ENCODE assay signal across 23 mouse cellular contexts in genomic region chr1:152616777-152617057, GRCm38 (mm10).
DNase-seq lines count a peak whose midpoint lies in the region; ATAC-seq and TF ChIP-seq lines count a peak whose summit lies in the region.
"Had no signal": no experiment of that assay in that cellular context is flagged by ENCODE, and none has a peak within 500 bp of the region (broad histone marks: within the 10 kb centered on the region; RNA-seq: fewer than 3 reads in every experiment).

No protein-coding gene starts in this region.

- no peak for TF ChIP-seq CTCF in gastrocnemius, adult 2 months (IDR thresholded peaks at IDR 0.05)
- no peak for TF ChIP-seq CTCF in spleen, adult 2 months (IDR thresholded peaks at IDR 0.05; ENCODE audit: extremely low read depth, insufficient read depth, insufficient read length, insufficient replicate concordance)
- TF ChIP-seq CTCF in liver, postnatal 0 days (IDR thresholded peaks at IDR 0.05; ENCODE audit: low read depth), result no peak

- H3K9ac ChIP-seq in heart, embryonic 16.5 days (ENCODE audit: low read length), result peak overlapping the region; percentile 66
- no peak overlapping the region for H3K9ac ChIP-seq in liver, postnatal 0 days (replicated peaks)
- H3K9ac ChIP-seq: embryonic facial prominence, embryonic 15.5 days; liver, embryonic 14.5 days; midbrain, embryonic 12.5 days had no signal

- no peak for TF ChIP-seq EP300 in liver, postnatal 0 days (IDR thresholded peaks at IDR 0.05; ENCODE audit: low read depth)

- intact Hi-C loops in gastrocnemius, adult 2 months (cut with DNase I), result no loop called here
- intact Hi-C loops in gastrocnemius, postnatal 36 days (cut with DNase I), result no loop called here
- intact Hi-C loops in heart, postnatal 36 days (cut with DNase I), result loop anchor here (2.0 kb wide), 1 partner anchor 28 kb away; no protein-coding TSS in a partner anchor

- TF ChIP-seq POLR2A in spleen, adult 2 months (IDR thresholded peaks at IDR 0.05; ENCODE audit: low read depth, low read length), result no peak

- H3K36me3 ChIP-seq in heart, embryonic 16.5 days (ENCODE audit: control insufficient read depth, insufficient read depth), result peaks cover 28% of the 10 kb centered on the region
- H3K36me3 ChIP-seq in spleen, adult 2 months (ENCODE audit: control insufficient read depth, insufficient read depth, low read length), result no peaks in the 10 kb centered on the region
- no peaks in the 10 kb centered on the region for H3K36me3 ChIP-seq in liver, postnatal 0 days (replicated peaks; ENCODE audit: insufficient read depth, low read length)
- H3K36me3 ChIP-seq: G1E; midbrain, embryonic 12.5 days had no signal

- DNase-seq in gastrocnemius, adult 2 months, result no peak
- no peak for DNase-seq in gastrocnemius, postnatal 36 days
- no peak for DNase-seq in heart, postnatal 36 days
- no peak for DNase-seq in spleen, adult 2 months (ENCODE audit: low read depth in 1 of 2, low spot score in 2 of 2)
- DNase-seq in spleen, adult 18-20 months, result no peak
- no peak for DNase-seq in liver, postnatal 0 days
- no peak for DNase-seq in neural tube, embryonic 10.5 days (ENCODE audit: extremely low spot score, low spot score)
- DNase-seq: cerebellum, adult 11 months; cerebellum, postnatal 14 days; embryo, embryonic 11 days; gastrocnemius, postnatal 10 days; kidney, postnatal 25 days; layer of hippocampus, adult 9-11 months; lung, postnatal 14 days; right cerebral cortex, postnatal 14 days had no signal

- no peak for ATAC-seq in heart, embryonic 16.5 days (replicated peaks; ENCODE audit: extremely low read depth, insufficient read depth, low FRiP score)
- no peak for ATAC-seq in liver, postnatal 0 days
- ATAC-seq: CD4-positive, CD25-positive, alpha-beta regulatory T cell, adult 4 months; inflammation-experienced regulatory T-cells, adult 6 months had no signal

- H3K9me3 ChIP-seq in heart, embryonic 16.5 days (replicated peaks; ENCODE audit: control insufficient read depth, low read length), result peaks cover 5% of the 10 kb centered on the region; the same call in 1 of the 2 replicates
- H3K9me3 ChIP-seq in liver, postnatal 0 days (ENCODE audit: low read length), result no peaks in the 10 kb centered on the region; the same call in 1 of the 2 replicates
- H3K9me3 ChIP-seq: midbrain, embryonic 12.5 days had no signal

- peaks cover 77% of the 10 kb centered on the region for H3K4me1 ChIP-seq in heart, embryonic 16.5 days (ENCODE audit: control insufficient read depth, insufficient read depth, low read length)
- H3K4me1 ChIP-seq in spleen, adult 2 months (ENCODE audit: control insufficient read depth, insufficient read depth, insufficient read length), result peaks cover 31% of the 10 kb centered on the region
- peaks cover 63% of the 10 kb centered on the region for H3K4me1 ChIP-seq in liver, postnatal 0 days (ENCODE audit: insufficient read depth)
- H3K4me1 ChIP-seq: midbrain, embryonic 12.5 days had no signal

- H3K27me3 ChIP-seq in heart, embryonic 16.5 days (ENCODE audit: control insufficient read depth, insufficient read depth, low read length), result no peaks in the 10 kb centered on the region
- H3K27me3 ChIP-seq in spleen, adult 2 months (ENCODE audit: control insufficient read depth, insufficient read depth, low read length), result no peaks in the 10 kb centered on the region
- no peaks in the 10 kb centered on the region for H3K27me3 ChIP-seq in liver, postnatal 0 days (ENCODE audit: insufficient read depth, low read length)
- H3K27me3 ChIP-seq: embryonic facial prominence, embryonic 15.5 days; midbrain, embryonic 12.5 days had no signal

- peak overlapping the region; percentile 3; the same call in 1 of the 2 replicates for H3K4me3 ChIP-seq in gastrocnemius, adult 2 months
- no peak overlapping the region for H3K4me3 ChIP-seq in heart, embryonic 16.5 days (ENCODE audit: low read length)
- no peak overlapping the region for H3K4me3 ChIP-seq in spleen, adult 2 months (ENCODE audit: extremely low read depth, insufficient read depth, insufficient read length)
- no peak overlapping the region for H3K4me3 ChIP-seq in liver, postnatal 0 days (ENCODE audit: low read depth, low read length)
- H3K4me3 ChIP-seq: embryonic facial prominence, embryonic 15.5 days; forebrain, embryonic 10.5 days; midbrain, embryonic 12.5 days had no signal

- H3K4me2 ChIP-seq in heart, embryonic 16.5 days (ENCODE audit: low read depth, low read length), result no peak overlapping the region
- H3K4me2 ChIP-seq in liver, postnatal 0 days (ENCODE audit: low read depth, low read length), result no peak overlapping the region
- H3K4me2 ChIP-seq: embryonic facial prominence, embryonic 15.5 days; midbrain, embryonic 12.5 days had no signal

- peak overlapping the region; percentile 63 for H3K27ac ChIP-seq in gastrocnemius, adult 2 months
- H3K27ac ChIP-seq in heart, embryonic 16.5 days (ENCODE audit: low read length), result peak overlapping the region; percentile 74
- peak overlapping the region; percentile 13; the same call in 1 of the 2 replicates for H3K27ac ChIP-seq in spleen, adult 2 months (ENCODE audit: insufficient read depth, low read length)
- peak overlapping the region; percentile 52; the same call in 1 of the 2 replicates for H3K27ac ChIP-seq in liver, postnatal 0 days (ENCODE audit: low read depth)
- H3K27ac ChIP-seq: embryonic facial prominence, embryonic 15.5 days; forebrain, embryonic 10.5 days; liver, embryonic 14.5 days; midbrain, embryonic 12.5 days had no signal

Comparison
In these comparisons a context has a peak if more than half of its experiments do, and no peak if none do; other contexts are left out.
1. H3K27ac ChIP-seq: peak in every context shown above with its lines; median percentile 74 in heart, embryonic 16.5 days; 63 in gastrocnemius, adult 2 months; 52 in liver, postnatal 0 days; 13 in spleen, adult 2 months.